Mouse (Mus musculus) CH12.LX (cell line): Measurements from ENCODE around the gene 1110059G10Rik. TPM values are rescaled to one million over a fixed set of nuclear protein-coding genes. Genes with fewer than 3 reads are reported as not detected.

ENCODE experiments used
- DNase-seq: peaks from one replicate; pipeline ENCODE4 v3.0.0-alpha.2; 2013; ENCODE audit errors: extremely low read depth
- H3K27ac ChIP-seq: 2 replicates; pipeline ENCODE4 v1.5.1; 2012; ENCODE audit warnings: low read depth, mild to moderate bottlenecking, control low read depth, moderate library complexity; ENCODE audit not compliant: insufficient read depth
- H3K27me3 ChIP-seq: replicated peaks from 2 replicates; pipeline ENCODE3; 2012; ENCODE audit warnings: inconsistent platforms
- H3K36me3 ChIP-seq, 2 experiments: replicated peaks in 1 of 2; 2 replicates each; pipeline versions ENCODE3 to v1.6.1; 2012; ENCODE audit warnings: inconsistent platforms in 1 of 2, low read length in 1 of 2, mild to moderate bottlenecking in 1 of 2, mixed read lengths in 1 of 2, moderate library complexity in 1 of 2; ENCODE audit not compliant: control insufficient read depth in 1 of 2, insufficient read depth in 1 of 2
- H3K4me1 ChIP-seq, 2 experiments: 2 replicates each; pipeline ENCODE4 v1.6.1; 2012; ENCODE audit warnings: inconsistent platforms in 1 of 2, moderate library complexity in 1 of 2; ENCODE audit not compliant: insufficient read depth in 2 of 2, control insufficient read depth in 1 of 2
- H3K4me2 ChIP-seq: 2 replicates; pipeline ENCODE4 v1.6.1; 2012; ENCODE audit warnings: low read depth, mild to moderate bottlenecking, control low read depth; ENCODE audit not compliant: poor library complexity, insufficient read depth, severe bottlenecking
- H3K4me3 ChIP-seq, 3 experiments: fragments of 150-350 bp in 1 of 3; sonication (generic) in 1 of 3; replicated peaks in 1 of 3; 2 replicates each; pipeline versions ENCODE3 to v1.5.1; 2011 to 2012; ENCODE audit warnings: low read depth in 2 of 3, low read length in 2 of 3, mild to moderate bottlenecking in 2 of 3, moderate library complexity in 2 of 3, control low read depth in 1 of 3, improper control_type of control experiment in 1 of 3, inconsistent platforms in 1 of 3, mixed read lengths in 1 of 3; ENCODE audit not compliant: poor library complexity in 1 of 3
- H3K79me2 ChIP-seq: replicated peaks from 2 replicates; pipeline ENCODE4 v1.6.1; 2012; ENCODE audit warnings: mild to moderate bottlenecking, moderate library complexity; ENCODE audit not compliant: control insufficient read depth, poor library complexity, insufficient read depth, severe bottlenecking; ENCODE audit errors: extremely low read depth
- H3K9ac ChIP-seq: 2 replicates; pipeline ENCODE4 v1.6.1; 2012; ENCODE audit warnings: low read depth, mild to moderate bottlenecking, control low read depth, moderate library complexity; ENCODE audit not compliant: insufficient read depth
- H3K9me3 ChIP-seq: replicated peaks from 2 replicates; pipeline ENCODE3; 2012; ENCODE audit warnings: low read length, inconsistent platforms, mixed read lengths
- BHLHE40 ChIP-seq: IDR thresholded peaks from 2 replicates; pipeline ENCODE4 v1.6.1; 2011; ENCODE audit warnings: mild to moderate bottlenecking, low read depth, low read length, improper control_type of control experiment
- CHD1 ChIP-seq: IDR thresholded peaks from 2 replicates; pipeline ENCODE4 v1.6.1; 2012; ENCODE audit warnings: low read depth, low read length, improper control_type of control experiment, inconsistent platforms
- CTCF ChIP-seq, 2 experiments: IDR thresholded peaks in 1 of 2; conservative IDR thresholded peaks in 1 of 2; 2 replicates each; pipeline ENCODE4 v1.5.1; 2011 to 2012; ENCODE audit warnings: low read depth in 2 of 2, low read length in 2 of 2, improper control_type of control experiment in 1 of 2, inconsistent platforms in 1 of 2, mild to moderate bottlenecking in 1 of 2, moderate library complexity in 1 of 2
- GABPA ChIP-seq: IDR thresholded peaks from 2 replicates; pipeline ENCODE4 v1.6.1; 2012; ENCODE audit warnings: low read depth, low read length, improper control_type of control experiment, inconsistent platforms; ENCODE audit not compliant: insufficient replicate concordance
- MAFK ChIP-seq: IDR thresholded peaks from 2 replicates; pipeline ENCODE4 v1.6.1; 2011; ENCODE audit warnings: low read length, improper control_type of control experiment; ENCODE audit not compliant: insufficient replicate concordance
- MAX ChIP-seq: IDR thresholded peaks from 2 replicates; pipeline ENCODE4 v1.6.1; 2011; ENCODE audit warnings: low read length, improper control_type of control experiment
- MXI1 ChIP-seq: IDR thresholded peaks from 2 replicates; pipeline ENCODE4 v1.6.1; 2011; ENCODE audit warnings: mild to moderate bottlenecking, low read depth, low read length, improper control_type of control experiment
- NRF1 ChIP-seq: IDR thresholded peaks from 2 replicates; pipeline ENCODE4 v1.6.1; 2014; ENCODE audit warnings: low read depth, mild to moderate bottlenecking, inconsistent platforms, low read length, improper control_type of control experiment, moderate library complexity
- POLR2A ChIP-seq: IDR thresholded peaks from 2 replicates; pipeline ENCODE4 v1.6.1; 2011; ENCODE audit warnings: low read depth, mild to moderate bottlenecking, improper control_type of control experiment, low read length
- RAD21 ChIP-seq: IDR thresholded peaks from 2 replicates; pipeline ENCODE4 v1.6.1; 2011; ENCODE audit warnings: low read depth, mild to moderate bottlenecking, low read length, improper control_type of control experiment, moderate library complexity
- SIN3A ChIP-seq: IDR thresholded peaks from 2 replicates; pipeline ENCODE4 v1.6.1; 2012; ENCODE audit warnings: low read length, improper control_type of control experiment, inconsistent platforms
- TBP ChIP-seq: conservative IDR thresholded peaks from 2 replicates; pipeline ENCODE4 v1.6.1; 2011; ENCODE audit warnings: low read depth, low read length, improper control_type of control experiment
- ZC3H11A ChIP-seq: IDR thresholded peaks from 2 replicates; pipeline ENCODE4 v1.6.1; 2012; ENCODE audit warnings: low read depth, mild to moderate bottlenecking, inconsistent platforms, low read length, improper control_type of control experiment
- ZNF384 ChIP-seq: IDR thresholded peaks from 2 replicates; pipeline ENCODE4 v1.6.1; 2012; ENCODE audit warnings: low read depth, low read length, improper control_type of control experiment, inconsistent platforms
- dilution Hi-C: fragments of 300-500 bp; cut with MboI; formaldehyde crosslinking; loops from 2 replicates; pipeline ENCODE4 v1.14.3; 2020; ENCODE audit warnings: low sequenced_read_pairs; ENCODE audit not compliant: extremely low pct_unique_long_range_greater_than_20kb, extremely low pct_ligation_motif_present
- in situ Hi-C: fragments of 300-500 bp; cut with MboI; formaldehyde crosslinking; loops from 3 replicates; pipeline ENCODE4 v1.14.3; 2019; ENCODE audit warnings: low sequenced_read_pairs, low pct_ligation_motif_present, low pct_unique_long_range_greater_than_20kb, mixed read lengths
- polyA plus RNA-seq: library from polyadenylated mRNA; unstranded; fragments of >175 nt; gene quantifications from 2 replicates; pipeline ENCODE4 v1.2.1, GENCODE M21; 2012; ENCODE audit warnings: low read depth; ENCODE audit not compliant: insufficient read length
- total RNA-seq, 2 experiments: library from RNA; depleted of rRNA; stranded (reverse); fragments of 300-350 nt in 1 of 2; fragments of >200 nt in 1 of 2; gene quantifications; 2 replicates each; pipeline ENCODE4 v1.2.3; 2012 to 2014

The 1110059G10Rik gene
- total and polyA plus RNA-seq, 3 experiments, result 5.6 to 25.7 (median 24.5) TPM

DNA sequence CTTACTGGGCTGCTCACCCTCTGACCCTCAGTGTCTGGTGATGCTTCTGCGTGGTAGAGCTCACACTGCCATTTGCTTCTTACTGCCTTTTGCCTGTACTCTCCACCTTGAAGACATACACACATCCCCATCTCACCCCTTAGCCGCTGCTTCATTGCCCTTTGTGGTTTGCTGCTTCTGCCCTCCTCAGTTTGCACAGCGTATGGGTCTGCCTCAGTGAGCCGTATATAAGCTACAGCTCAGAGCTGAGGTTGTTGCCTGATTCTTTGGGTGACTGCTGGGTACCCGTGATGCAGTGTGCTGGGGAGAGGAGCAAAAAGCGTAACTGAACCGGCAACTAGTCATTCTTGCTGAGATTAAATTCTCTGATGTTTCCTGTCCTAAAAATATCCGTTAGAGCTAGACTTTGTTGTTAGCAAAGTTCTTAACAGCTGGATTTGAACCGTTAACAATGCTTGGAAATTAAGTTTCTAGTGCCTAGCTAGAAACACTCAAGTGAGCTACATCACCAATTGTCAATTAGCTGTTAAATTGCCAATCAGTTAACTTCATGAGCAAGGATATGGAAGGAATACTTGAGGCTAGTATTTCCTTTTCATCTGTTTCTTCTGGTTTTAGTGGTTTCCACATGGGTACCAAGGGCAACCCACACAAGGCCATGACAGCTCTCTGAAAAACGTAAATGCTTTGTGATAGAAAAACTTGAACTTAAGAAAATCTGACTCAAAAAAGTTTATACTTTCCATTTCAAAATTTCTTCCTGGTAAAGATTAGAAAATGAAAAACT is 47.8 kb upstream of the 1110059G10Rik start:
- no peak overlapping the region for H3K4me2 ChIP-seq
- no peak overlapping the region for H3K9ac ChIP-seq
- no peak for TF ChIP-seq RAD21
- TF ChIP-seq ZC3H11A, result no peak
- no peak for TF ChIP-seq CTCF (conservative IDR thresholded peaks at IDR 0.05 in 1 of 2, IDR thresholded peaks at IDR 0.05 in 1 of 2; ENCODE audit: low read depth in 2 of 2, low read length in 2 of 2)
- TF ChIP-seq MAX, result no peak
- no peak for TF ChIP-seq POLR2A
- TF ChIP-seq MXI1, result no peak
- TF ChIP-seq TBP, result no peak
- no peak for TF ChIP-seq GABPA
- no peak for TF ChIP-seq NRF1
- no peak for TF ChIP-seq CHD1
- TF ChIP-seq BHLHE40, result no peak
- TF ChIP-seq MAFK, result no peak
- H3K36me3 ChIP-seq, result peaks cover 34 to 83% of the 10 kb centered on the region in 2 experiments
- H3K79me2 ChIP-seq, result no peaks in the 10 kb centered on the region; the same call in 1 of the 2 replicates
- no peak overlapping the region for H3K27ac ChIP-seq
- no peak overlapping the region for H3K4me3 ChIP-seq
- no peaks in the 10 kb centered on the region for H3K27me3 ChIP-seq
- in situ Hi-C loops, result no loop called here
- no peaks in the 10 kb centered on the region for H3K9me3 ChIP-seq
- no peak for DNase-seq
- dilution Hi-C loops, result no loop called here
- peaks cover 0 to 10% of the 10 kb centered on the region in 2 experiments; a peak in 2 of 4 replicates for H3K4me1 ChIP-seq

DNA sequence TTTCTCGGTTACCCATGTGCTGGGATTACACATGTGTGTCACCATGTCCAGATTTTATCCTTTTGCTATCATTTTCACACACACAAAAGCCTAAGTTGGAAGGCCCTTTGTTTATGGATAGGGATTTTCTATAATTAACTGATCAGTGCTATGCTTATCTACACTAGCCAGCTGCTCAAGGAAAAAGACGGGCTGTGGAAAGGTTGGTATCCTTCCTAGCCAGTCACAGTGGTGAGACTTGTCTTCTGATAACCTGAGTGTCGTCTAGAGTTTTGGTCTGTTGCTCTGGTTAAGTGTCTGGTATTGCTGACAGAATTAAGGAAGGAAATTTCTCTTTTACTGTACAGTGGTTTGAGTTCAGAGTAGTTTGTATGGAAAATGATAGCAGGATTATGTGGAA is 21.9 kb downstream of the 1110059G10Rik start:
- in situ Hi-C loops, result no loop called here
- Histone ChIP-seq H3K4me2 (no peak overlapping the region), H3K36me3 (no peaks in the 10 kb centered on the region), H3K27ac (no peak overlapping the region), H3K4me3 (no peak overlapping the region), H3K27me3 (peaks cover 1% of the 10 kb centered on the region), H3K9me3 (peaks cover 9% of the 10 kb centered on the region), H3K4me1 (no peaks in the 10 kb centered on the region), H3K79me2 (no peaks in the 10 kb centered on the region), H3K9ac (no peak overlapping the region)
- DNase-seq, result no peak
- TF ChIP-seq GABPA (no peak), ZNF384 (no peak)
- dilution Hi-C loops, result no loop called here

DNA sequence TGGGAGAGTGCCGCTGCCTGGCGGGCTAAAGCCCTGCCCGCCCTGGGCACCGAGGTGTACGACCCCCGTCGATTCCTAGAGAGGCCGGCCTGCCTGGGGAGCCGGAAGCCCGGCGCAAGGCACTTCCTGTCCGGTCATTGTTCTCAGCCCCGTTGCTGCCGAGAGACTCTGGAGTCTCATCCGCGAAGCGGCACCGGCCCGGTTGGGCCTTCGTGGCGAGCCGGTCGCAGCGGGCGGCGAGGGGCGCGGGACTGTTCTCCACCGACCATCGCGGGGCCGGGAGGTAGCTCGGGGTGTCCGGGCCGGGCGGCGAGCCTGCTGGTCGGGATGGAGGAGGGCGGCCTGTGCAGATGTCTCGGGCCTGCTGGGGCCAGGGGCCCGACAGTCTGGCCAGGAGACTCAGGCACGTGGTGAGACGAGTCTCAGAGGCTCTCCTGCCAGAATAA is 27.8 kb downstream of the 1110059G10Rik start, which contains the start of gene Zfp105:
Gene Zfp105 (plus strand): TSS at position 137 of the 446 bp plus-strand sequence.
- H3K9me3 ChIP-seq, result peaks cover 2% of the 10 kb centered on the region
- in situ Hi-C loops (no loop called here), dilution Hi-C loops (no loop called here)
- H3K4me3 ChIP-seq, result no peak within 1 kb of the TSS
- DNase-seq, result no peak
- no peak within 1 kb of the TSS for H3K9ac ChIP-seq
- no peaks in the 10 kb centered on the region for H3K79me2 ChIP-seq
- no peak within 1 kb of the TSS for H3K4me2 ChIP-seq
- no peak for TF ChIP-seq SIN3A
- no peak within 1 kb of the TSS for H3K27ac ChIP-seq
- no peaks in the 10 kb centered on the region for H3K4me1 ChIP-seq
- H3K27me3 ChIP-seq, result no peaks in the 10 kb centered on the region
- H3K36me3 ChIP-seq, result no peaks in the 10 kb centered on the region
